Mouse (Mus musculus): ENCODE measurements around the gene Mrps35. TPM values are rescaled to one million over a fixed set of nuclear protein-coding genes. Genes with fewer than 3 reads are reported as not detected.

The Mrps35 gene
- total RNA-seq, 1 experiment = 63.4 TPM

- DNase-seq (ENCODE audit: low read depth, low spot score) = no peak
- Histone ChIP-seq H3K9me3 (ENCODE audit: control insufficient read depth, insufficient read depth, low read depth, low read length) (no peaks in the 10 kb centered on the region), H3K27ac (ENCODE audit: insufficient read depth, low read depth, low read length, poor library complexity, severe bottlenecking) (no peak overlapping the region), H3K4me1 (ENCODE audit: control insufficient read depth in 2 of 2, insufficient read depth in 2 of 2, low read length in 2 of 2, poor library complexity in 1 of 2) (no peaks in the 10 kb centered on the region), H3K36me3 (ENCODE audit: control insufficient read depth, insufficient read depth, low read length, poor library complexity, severe bottlenecking) (no peaks in the 10 kb centered on the region; the same call in 1 of the 2 replicates), H3K9ac (ENCODE audit: insufficient read depth, low read depth, low read length, poor library complexity, severe bottlenecking) (no peak overlapping the region), H3K4me3 (ENCODE audit: insufficient read depth in 1 of 2, low read depth in 1 of 2, low read length in 2 of 2, poor library complexity in 1 of 2, severe bottlenecking in 1 of 2) (no peak overlapping the region)
- in situ Hi-C loops (cut with MboI; ENCODE audit: low sequenced_read_pairs in 2 of 2, unreplicated experiment in 2 of 2) = no loop called here
- no peak for TF ChIP-seq MAFK (IDR thresholded peaks at IDR 0.05; ENCODE audit: insufficient read depth, low read depth, low read length)
- TF ChIP-seq CHD2 (IDR thresholded peaks at IDR 0.05; ENCODE audit: low read depth, low read length) = no peak
- TF ChIP-seq ZNF384 (IDR thresholded peaks at IDR 0.05; ENCODE audit: low read depth, low read length) = no peak
- no peak for TF ChIP-seq ZC3H11A (IDR thresholded peaks at IDR 0.05; ENCODE audit: borderline replicate concordance, low read depth, low read length)
- TF ChIP-seq HCFC1 (IDR thresholded peaks at IDR 0.05; ENCODE audit: borderline replicate concordance, insufficient read depth, low read length) = no peak
Measured at GRCm38 (mm10) chr6:147010358-147010757, 32.2 kb upstream of the Mrps35 start.

GRCm38 (mm10) chr6:147010811-147011520 is 31.6 kb upstream of the Mrps35 start:
- no peak for DNase-seq (ENCODE audit: low read depth, low spot score)
- H3K4me1 ChIP-seq (ENCODE audit: control insufficient read depth in 2 of 2, insufficient read depth in 2 of 2, low read length in 2 of 2, poor library complexity in 1 of 2) = no peaks in the 10 kb centered on the region
- no peaks in the 10 kb centered on the region for H3K9me3 ChIP-seq (ENCODE audit: control insufficient read depth, insufficient read depth, low read depth, low read length)
- in situ Hi-C loops (cut with MboI; ENCODE audit: low sequenced_read_pairs in 2 of 2, unreplicated experiment in 2 of 2) = no loop called here
- no peak overlapping the region for H3K4me3 ChIP-seq (ENCODE audit: insufficient read depth in 1 of 2, low read depth in 1 of 2, low read length in 2 of 2, poor library complexity in 1 of 2, severe bottlenecking in 1 of 2)
- no peak overlapping the region for H3K9ac ChIP-seq (ENCODE audit: insufficient read depth, low read depth, low read length, poor library complexity, severe bottlenecking)
- no peaks in the 10 kb centered on the region; the same call in 1 of the 2 replicates for H3K36me3 ChIP-seq (ENCODE audit: control insufficient read depth, insufficient read depth, low read length, poor library complexity, severe bottlenecking)
- TF ChIP-seq ZNF384 (IDR thresholded peaks at IDR 0.05; ENCODE audit: low read depth, low read length) (no peak), MAFK (IDR thresholded peaks at IDR 0.05; ENCODE audit: insufficient read depth, low read depth, low read length) (no peak), CHD2 (IDR thresholded peaks at IDR 0.05; ENCODE audit: low read depth, low read length) (no peak), ZC3H11A (IDR thresholded peaks at IDR 0.05; ENCODE audit: borderline replicate concordance, low read depth, low read length) (no peak), HCFC1 (IDR thresholded peaks at IDR 0.05; ENCODE audit: borderline replicate concordance, insufficient read depth, low read length) (no peak)
- H3K27ac ChIP-seq (ENCODE audit: insufficient read depth, low read depth, low read length, poor library complexity, severe bottlenecking) = no peak overlapping the region

- Histone ChIP-seq H3K4me3 (ENCODE audit: insufficient read depth in 1 of 2, low read depth in 1 of 2, low read length in 2 of 2, poor library complexity in 1 of 2, severe bottlenecking in 1 of 2) (no peak overlapping the region), H3K27ac (ENCODE audit: insufficient read depth, low read depth, low read length, poor library complexity, severe bottlenecking) (no peak overlapping the region), H3K9ac (ENCODE audit: insufficient read depth, low read depth, low read length, poor library complexity, severe bottlenecking) (no peak overlapping the region), H3K9me3 (ENCODE audit: control insufficient read depth, insufficient read depth, low read depth, low read length) (no peaks in the 10 kb centered on the region), H3K36me3 (ENCODE audit: control insufficient read depth, insufficient read depth, low read length, poor library complexity, severe bottlenecking) (peaks cover under 1% of the 10 kb centered on the region; the same call in 1 of the 2 replicates), H3K4me1 (ENCODE audit: control insufficient read depth in 2 of 2, insufficient read depth in 2 of 2, low read length in 2 of 2, poor library complexity in 1 of 2) (no peaks in the 10 kb centered on the region)
- TF ChIP-seq HCFC1 (IDR thresholded peaks at IDR 0.05; ENCODE audit: borderline replicate concordance, insufficient read depth, low read length) (no peak), ZC3H11A (IDR thresholded peaks at IDR 0.05; ENCODE audit: borderline replicate concordance, low read depth, low read length) (no peak), ZNF384 (IDR thresholded peaks at IDR 0.05; ENCODE audit: low read depth, low read length) (no peak), CHD2 (IDR thresholded peaks at IDR 0.05; ENCODE audit: low read depth, low read length) (no peak), MAFK (IDR thresholded peaks at IDR 0.05; ENCODE audit: insufficient read depth, low read depth, low read length) (no peak)
- in situ Hi-C loops (cut with MboI; ENCODE audit: low sequenced_read_pairs in 2 of 2, unreplicated experiment in 2 of 2) = no loop called here
- DNase-seq (ENCODE audit: low read depth, low spot score) = no peak
Measured at GRCm38 (mm10) chr6:147011555-147011954, 31.0 kb upstream of the Mrps35 start.

- no peak for DNase-seq (ENCODE audit: low read depth, low spot score)
- H3K27ac ChIP-seq (ENCODE audit: insufficient read depth, low read depth, low read length, poor library complexity, severe bottlenecking) = no peak overlapping the region
- no peak for TF ChIP-seq CHD2 (IDR thresholded peaks at IDR 0.05; ENCODE audit: low read depth, low read length)
- no peak for TF ChIP-seq ZC3H11A (IDR thresholded peaks at IDR 0.05; ENCODE audit: borderline replicate concordance, low read depth, low read length)
- no peak for TF ChIP-seq ZNF384 (IDR thresholded peaks at IDR 0.05; ENCODE audit: low read depth, low read length)
- no peak for TF ChIP-seq MAFK (IDR thresholded peaks at IDR 0.05; ENCODE audit: insufficient read depth, low read depth, low read length)
- no peak for TF ChIP-seq HCFC1 (IDR thresholded peaks at IDR 0.05; ENCODE audit: borderline replicate concordance, insufficient read depth, low read length)
- H3K4me1 ChIP-seq (ENCODE audit: control insufficient read depth in 2 of 2, insufficient read depth in 2 of 2, low read length in 2 of 2, poor library complexity in 1 of 2) = no peaks in the 10 kb centered on the region
- H3K9me3 ChIP-seq (ENCODE audit: control insufficient read depth, insufficient read depth, low read depth, low read length) = no peaks in the 10 kb centered on the region
- H3K9ac ChIP-seq (ENCODE audit: insufficient read depth, low read depth, low read length, poor library complexity, severe bottlenecking) = no peak overlapping the region
- in situ Hi-C loops (cut with MboI; ENCODE audit: low sequenced_read_pairs in 2 of 2, unreplicated experiment in 2 of 2) = no loop called here
- H3K36me3 ChIP-seq (ENCODE audit: control insufficient read depth, insufficient read depth, low read length, poor library complexity, severe bottlenecking) = peaks cover 3% of the 10 kb centered on the region; the same call in 1 of the 2 replicates
- no peak overlapping the region for H3K4me3 ChIP-seq (ENCODE audit: insufficient read depth in 1 of 2, low read depth in 1 of 2, low read length in 2 of 2, poor library complexity in 1 of 2, severe bottlenecking in 1 of 2)
Measured at GRCm38 (mm10) chr6:147011977-147012376, 30.6 kb upstream of the Mrps35 start.

Measured in ES-E14 (cell line).